Mouse (Mus musculus): ENCODE results near the gene Prkra.

DNA sequence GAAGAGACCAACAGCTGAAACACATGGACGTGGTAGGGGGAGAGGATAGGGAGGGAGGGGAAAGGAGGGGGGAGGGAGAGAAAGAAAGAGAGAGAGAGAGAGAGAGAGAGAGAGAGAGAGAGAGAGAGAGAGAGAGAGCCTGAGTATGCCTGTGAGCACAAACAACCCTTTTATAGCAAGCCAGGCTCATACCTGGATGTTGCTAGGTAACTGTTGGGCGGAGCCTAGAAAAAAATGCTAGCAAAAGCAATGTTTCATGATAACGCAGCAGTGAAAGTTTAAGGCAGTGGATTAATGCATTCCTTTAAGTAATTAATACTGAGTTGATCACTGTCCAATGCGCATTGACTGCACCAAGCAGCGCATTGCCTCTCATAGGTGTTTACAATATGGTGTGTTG lies 6.8 kb upstream of the Prkra start:
- no peak for TF ChIP-seq CTCF (IDR thresholded peaks at IDR 0.05; ENCODE audit: borderline replicate concordance, insufficient read depth, low read depth, low read length)
- TF ChIP-seq POLR2A (IDR thresholded peaks at IDR 0.05; ENCODE audit: borderline replicate concordance, insufficient read depth, low read length), result no peak

All from cerebellum, adult 2 months (tissue).